Mouse (Mus musculus) MN1 (cell line): ENCODE measurements at regions not wholly inside any gene's neighbourhood (a gene's known extent, or its start where the extent isn't known, plus 50 kb on each side); places are given as distances from the start of the nearest gene placed in this dataset.

Source experiments
- DNase-seq: peaks from one replicate; pipeline ENCODE4 v3.0.0-alpha.2; 2016; ENCODE audit warnings: low spot score

DNA sequence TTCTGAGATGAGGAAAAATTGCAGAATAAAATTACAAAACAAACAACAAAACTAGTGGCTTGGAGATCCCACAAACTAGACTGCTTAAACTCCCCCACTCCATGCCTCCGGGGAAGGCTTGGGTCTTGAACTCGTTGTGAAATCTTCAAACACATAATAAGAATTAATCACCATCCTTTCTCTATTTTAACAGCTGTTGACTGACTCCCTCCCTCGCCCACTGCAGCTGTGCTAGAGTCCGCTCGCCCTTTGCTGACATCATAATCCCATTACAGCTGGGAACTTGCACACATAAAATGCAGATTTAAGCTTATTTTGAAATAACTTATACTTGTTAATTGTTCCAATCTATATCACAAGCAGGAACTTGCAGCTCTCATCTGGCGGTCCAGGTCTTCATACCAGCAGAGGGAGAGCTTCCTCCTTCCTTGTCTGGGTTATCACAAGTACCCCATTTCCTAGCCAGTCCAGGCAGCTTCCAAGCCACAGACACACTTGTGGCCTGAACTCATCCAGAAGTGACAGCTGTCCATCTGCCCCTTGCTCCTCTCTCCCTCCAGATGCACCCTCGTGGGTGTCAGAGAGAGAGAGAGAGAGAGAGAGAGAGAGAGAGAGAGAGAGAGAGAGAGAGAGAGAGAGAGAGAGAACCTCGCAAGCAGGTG lies 332.9 kb upstream of the Mki67 start:
- DNase-seq: no peak

DNA sequence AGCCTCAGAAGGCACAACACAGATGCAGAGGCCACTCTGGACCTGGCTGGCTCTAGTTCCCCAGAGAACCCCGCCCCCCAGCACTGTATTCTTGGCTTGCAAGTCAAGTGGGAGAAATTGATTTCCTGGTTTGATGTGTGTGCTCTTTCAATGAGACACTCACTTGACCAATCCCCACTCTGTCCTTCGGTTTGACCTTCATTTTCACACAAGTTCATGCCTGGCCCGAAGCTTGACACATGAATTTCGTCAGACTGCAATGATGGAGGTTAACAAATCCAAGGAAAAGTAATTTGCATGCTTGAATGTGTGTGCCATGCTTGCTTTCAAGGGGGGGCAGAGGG lies 333.4 kb upstream of the Mki67 start:
- no peak for DNase-seq

DNA sequence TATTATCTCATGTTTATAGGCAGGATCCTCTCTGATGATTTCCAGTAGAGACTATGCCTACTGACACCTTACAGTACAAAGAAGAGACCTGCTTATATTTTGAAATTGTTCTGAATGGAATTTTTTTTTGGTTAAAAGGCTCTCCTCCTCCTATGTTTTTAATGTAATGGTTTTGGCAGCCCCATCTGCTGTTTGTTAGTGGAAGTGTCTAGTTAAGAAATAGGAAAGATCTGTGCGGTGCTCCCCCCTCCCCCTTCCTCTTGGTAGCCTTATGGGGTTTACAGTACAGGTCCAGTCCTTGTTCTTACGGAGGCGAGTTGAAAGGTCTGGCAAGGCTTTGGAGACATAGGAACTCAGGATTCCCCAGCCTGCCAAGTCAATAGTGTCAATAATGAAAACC lies 334.0 kb upstream of the Mki67 start:
- DNase-seq: no peak

DNA sequence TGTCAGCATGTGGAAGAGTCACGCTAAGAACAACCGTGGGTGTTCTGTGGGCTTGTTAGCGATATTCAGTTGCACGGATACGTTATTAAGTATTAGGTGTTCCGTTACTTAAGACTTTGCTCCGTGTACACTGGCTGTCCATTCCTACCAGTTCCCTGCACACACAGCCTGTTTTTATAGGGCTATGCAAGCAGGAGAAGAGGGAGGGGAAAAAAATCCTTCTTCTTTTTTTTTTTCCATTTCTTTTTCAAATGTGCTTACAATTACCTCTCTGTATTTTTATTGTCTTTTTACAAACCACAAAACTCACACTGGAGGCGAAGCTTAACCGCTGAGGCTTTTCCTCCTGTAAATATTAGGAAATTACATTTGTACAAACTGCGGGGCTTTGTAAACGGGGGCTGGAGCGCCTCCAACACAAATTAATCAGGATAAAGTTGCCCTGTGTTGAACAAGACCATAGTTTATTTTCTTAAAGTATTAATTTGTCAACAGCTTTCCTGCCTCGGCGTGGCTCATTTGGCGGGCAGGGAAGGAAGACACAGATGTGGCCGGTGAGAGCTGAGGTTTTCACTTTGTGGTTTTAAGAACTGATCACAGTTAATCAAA lies 340.8 kb upstream of the Mki67 start:
- DNase-seq: no peak

DNA sequence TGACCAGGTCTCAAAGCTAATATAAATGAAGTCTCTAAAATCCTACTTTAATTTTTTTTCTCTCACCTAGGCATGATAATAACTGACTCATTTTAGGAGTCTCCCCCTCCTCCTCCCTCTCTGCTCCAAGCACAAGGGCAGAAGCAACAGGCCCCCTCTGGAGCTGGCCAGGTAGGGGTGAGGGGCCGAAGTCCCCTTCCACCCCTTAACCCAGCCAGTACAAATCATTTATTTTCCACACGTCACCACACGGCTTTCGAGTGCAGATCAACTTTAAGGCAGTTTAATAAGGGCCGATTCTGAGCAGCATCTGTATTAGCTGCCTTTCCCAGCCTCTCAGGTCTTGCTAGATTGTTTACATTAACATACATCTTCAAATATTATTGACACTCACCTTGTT lies 342.2 kb upstream of the Mki67 start:
- DNase-seq: no peak

DNA sequence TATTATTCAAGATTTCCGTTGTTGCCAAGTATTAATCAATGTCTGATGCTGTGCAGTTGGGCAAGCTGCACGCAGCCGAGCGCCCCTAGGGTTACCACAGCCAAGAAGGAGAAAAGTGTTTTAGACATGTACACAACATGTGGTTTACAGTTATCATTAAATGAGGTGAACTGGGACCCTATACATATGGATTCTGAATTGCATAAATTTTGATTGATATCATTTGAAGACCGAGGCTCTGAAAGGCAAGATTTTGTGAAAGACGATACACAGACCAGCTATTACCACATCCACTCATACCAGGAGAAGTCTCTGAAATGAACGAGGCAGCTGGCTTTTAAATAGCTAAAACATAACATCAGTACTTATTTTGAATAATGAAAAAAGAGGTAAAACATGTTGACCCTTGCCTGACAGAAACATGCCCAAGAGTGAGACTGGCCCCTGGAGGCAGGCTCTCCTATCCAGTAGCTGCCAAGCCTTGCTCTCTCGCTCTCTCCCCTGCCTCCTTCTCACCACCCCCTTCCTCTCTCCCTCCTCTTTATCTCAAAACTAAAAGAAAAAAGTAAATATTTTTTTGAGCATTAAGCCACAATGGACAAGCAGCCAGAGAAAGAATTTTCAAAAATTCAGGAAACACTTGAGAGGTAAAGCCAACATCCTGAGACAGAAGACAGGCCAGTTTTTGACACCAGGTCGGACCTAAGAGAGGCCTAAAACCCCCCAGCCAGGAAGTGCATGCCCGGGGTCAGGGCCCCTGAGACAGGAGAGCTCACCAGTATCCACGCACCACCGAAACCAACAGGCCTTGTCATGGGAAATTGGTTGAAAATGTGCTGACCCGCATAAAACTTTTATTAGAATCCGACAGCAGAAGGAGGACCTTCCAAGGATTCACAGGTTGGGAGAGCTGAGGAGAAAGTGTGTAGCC lies 342.9 kb upstream of the Mki67 start:
- DNase-seq: no peak

DNA sequence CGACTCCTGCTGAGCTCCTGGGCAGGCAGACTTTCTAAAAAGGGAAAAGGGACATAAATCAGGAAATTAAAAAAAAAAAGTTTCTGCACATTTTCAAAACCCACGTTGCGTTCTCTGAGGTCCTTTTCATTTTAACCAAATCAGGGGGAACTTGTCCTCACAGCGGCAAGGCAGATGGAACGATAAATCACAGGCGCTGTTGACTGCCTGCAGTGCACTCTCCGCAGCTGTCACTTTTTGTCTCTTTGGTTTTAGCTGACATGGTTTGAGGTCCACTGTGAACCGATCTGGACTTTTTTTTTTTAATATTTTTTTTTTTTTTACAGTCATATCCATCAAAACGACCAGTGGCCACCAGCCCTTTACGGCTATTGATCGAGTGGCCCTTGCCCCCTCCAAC lies 343.7 kb upstream of the Mki67 start:
- no peak for DNase-seq

DNA sequence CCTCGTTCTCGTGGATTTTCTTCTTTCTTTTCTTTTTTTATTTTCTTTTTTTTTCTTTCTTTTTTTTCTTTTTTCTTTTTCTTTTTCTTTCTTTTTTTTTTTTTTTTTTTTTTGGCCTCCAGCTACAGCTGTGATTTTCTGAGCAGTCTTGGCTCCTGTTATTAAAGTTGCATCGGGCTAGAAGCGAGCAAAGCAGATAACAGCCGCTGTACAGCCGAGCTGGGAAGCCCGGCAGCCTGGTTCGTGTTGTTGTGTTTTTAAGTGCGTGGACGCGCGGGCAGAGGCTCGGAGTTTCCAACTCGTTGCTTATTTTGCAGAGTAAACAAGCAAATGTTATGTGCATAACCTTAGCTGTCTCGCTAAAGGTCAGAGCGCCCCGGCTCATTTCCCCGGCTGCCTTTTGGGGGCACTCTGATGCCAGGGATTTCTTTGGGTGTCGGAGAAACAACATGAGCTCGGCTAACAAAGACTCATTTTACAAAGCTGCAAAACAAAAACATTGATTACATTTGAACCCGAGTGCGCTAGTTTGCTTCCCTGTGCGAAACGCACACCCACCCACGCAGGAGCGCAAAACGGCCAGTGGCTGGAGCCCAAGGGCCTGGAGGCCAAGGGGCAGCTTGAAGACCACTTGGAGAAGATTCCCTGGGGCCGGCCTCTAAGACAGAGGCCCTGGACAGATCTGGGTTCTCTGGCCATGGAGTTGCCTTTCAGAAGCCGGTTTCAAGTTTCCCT lies 344.3 kb upstream of the Mki67 start:
- no peak for DNase-seq

DNA sequence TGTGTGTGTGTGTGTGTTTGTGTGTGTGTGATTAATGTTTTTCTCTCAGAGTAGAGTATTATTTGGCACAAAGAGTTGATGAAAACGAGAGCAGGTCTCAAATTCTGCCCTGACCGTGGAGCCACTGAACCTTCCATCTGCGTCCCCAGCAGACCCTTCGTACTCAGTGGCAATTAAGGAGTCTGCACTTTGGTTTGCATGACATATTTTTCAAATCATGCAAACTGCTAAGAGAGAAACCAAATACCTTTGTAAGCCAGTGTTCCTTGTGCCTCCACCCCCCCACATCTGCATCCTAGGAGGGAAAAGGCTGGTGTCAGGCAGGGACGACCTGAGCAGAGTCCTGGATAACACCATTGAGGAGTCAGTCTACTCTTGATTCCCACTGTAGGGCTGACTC lies 346.5 kb upstream of the Mki67 start:
- no peak for DNase-seq

DNA sequence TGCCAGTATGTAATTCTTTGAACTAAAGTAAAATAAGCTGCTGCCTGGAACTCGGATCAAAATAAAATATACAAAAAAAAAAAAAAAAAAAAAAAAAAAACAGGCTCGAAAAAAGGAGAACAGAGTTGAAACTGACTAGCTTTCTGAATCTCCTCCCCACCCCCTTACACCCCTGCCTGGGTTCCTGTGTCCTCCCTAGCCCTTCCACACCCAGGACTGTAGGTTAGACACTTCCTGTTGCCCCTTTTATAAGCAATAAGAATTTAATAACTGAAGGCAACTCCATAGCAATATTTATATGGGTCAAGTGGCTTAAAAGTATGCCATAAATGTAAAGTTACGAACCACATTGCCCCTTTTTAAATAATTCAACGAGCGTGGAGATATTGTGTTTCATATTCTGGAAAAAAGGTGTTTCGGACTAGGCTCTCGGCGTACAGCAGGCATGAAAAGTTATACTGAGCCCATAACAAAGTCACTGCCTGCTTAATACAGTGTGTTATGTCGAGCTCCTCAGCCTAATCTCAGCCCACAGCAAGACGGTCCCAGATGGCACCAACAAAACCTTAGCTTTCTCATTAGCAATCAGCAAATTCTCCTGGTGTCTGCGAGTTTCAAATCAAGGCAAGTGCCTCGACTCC lies 349.0 kb upstream of the Mki67 start:
- no peak for DNase-seq

DNA sequence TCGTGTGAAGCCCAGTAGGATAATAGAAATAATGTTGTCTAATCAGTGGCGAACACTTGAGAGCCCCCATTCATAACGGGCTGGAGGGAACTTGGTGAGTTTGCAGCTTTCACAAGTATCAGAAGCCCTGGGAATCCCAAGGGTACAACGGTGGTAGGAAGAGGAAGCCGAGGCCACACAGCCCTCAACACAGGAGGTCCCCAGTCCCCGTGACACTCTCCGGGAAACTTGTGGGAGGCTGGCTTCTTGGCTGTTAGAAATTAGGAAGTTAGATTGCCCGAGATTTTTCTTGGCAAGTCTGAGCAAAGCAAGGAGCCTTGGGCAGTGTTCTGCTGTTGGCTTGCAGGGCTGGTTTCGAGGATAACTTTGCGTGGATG lies 349.5 kb upstream of the Mki67 start:
- DNase-seq: no peak

DNA sequence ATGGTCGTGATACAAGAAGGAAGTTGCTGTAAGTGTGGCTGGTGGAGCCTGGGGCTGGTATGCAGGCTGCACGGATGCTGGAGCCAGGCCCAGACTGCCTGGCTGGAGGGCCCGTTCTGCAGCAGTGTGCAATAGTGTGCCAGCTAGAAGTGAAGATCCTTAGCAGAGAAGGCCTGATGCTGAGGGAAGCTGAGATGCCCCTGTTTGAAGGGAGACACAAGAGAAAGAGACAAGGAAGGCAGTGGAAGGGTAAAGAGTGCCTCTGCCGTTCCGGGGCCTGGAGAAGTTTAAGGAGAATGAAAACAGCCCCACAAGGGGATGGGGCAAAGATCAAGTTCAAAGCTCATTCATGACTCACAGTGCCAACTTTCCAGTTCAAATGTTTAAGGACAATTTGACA lies 354.7 kb upstream of the Mki67 start:
- no peak for DNase-seq

DNA sequence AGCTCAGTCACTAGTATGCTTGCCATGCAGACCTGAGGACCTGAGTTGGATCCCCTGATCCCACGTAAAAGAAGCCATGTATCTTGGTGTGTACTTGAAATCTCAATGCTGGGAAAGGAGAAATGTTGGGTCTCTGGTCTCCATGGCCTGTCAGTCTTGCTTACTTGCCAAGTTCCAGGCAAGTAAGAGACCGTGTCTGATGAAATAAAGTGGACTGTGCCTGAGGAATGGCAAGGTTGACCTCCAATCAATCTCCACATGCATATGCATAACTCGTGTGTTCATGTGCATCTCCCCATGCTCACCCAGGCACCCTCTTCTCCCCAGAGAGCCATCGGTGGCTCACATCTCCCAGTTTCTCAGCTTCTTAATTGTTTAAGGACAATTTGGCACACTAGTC lies 355.2 kb upstream of the Mki67 start:
- no peak for DNase-seq

DNA sequence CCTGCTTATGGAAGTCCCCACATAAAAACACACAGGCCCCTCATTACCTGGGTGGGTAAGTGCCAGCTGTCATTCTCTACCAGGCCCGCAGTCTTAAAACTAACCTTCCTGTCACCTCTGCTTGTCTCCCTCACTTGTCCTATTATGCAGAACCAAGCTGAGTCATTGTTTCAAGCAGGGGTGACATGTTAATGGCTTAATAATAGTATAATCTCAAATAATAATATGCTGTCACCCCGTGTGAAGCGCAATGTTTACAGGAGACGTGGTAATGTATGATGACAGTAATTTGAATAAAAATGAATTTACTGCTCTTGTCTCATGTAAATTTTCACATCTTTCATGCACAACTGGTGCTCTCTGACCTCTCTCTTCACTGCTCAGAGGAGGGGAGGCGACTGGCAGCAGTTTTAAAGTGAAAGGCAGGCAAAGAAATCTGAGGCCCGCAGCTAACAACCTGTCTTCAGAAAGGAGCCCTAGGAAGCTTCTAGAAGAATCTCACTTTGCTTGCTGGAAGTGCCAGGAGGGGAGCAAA lies 357.2 kb upstream of the Mki67 start:
- no peak for DNase-seq

DNA sequence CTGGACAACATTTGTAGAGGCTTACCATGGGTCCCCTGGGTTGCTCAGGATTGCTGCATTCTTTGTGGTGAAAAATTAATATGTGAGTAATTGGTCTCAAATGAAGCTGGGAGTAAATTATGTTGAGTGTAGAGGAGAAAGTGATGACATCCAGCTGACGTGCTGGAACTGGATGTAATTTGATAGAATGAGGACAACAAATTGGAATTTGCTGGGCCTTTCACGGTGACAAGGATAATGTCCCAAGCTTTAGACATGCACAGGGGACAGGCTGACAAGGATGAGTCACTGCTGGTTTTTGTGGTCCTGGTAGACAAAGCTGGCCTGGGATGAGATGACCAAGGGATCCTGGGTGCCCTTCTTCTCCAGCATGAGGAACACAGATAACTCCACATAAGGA lies 357.9 kb upstream of the Mki67 start:
- DNase-seq: no peak

DNA sequence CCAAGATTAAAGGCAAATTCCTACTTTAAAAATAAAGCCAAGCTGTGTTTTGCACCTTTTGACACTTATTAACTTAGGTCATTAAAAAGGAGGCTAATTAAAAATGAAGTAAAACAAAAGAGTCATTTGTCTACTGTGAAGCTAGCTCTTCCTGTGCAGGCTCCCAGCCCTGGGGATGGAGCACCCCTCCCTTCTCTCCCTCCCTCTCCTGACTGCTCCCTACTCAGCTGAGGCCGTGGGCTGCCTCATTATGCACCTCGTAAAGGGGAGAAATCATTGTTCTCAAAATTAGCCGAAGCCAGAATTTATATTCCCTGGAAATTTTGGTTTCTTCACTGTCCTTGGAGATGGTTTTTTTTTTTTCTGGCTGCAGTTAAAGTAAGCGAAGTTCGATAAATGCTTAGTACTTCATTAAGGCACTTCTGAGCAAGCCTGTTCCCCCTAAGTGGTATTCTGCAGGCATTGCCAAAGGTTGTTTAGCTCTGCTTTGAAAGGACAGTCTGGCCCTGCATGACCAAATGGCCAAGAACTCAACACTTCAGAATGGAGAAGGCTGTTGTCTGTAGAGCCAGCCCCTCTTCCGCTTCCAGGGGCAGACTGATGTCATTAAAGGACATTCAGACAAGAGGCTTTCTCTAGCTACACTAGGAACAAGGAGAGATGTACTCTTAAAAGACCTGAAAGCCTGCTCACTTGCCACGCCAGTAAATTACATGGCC lies 365.5 kb upstream of the Mki67 start:
- no peak for DNase-seq

DNA sequence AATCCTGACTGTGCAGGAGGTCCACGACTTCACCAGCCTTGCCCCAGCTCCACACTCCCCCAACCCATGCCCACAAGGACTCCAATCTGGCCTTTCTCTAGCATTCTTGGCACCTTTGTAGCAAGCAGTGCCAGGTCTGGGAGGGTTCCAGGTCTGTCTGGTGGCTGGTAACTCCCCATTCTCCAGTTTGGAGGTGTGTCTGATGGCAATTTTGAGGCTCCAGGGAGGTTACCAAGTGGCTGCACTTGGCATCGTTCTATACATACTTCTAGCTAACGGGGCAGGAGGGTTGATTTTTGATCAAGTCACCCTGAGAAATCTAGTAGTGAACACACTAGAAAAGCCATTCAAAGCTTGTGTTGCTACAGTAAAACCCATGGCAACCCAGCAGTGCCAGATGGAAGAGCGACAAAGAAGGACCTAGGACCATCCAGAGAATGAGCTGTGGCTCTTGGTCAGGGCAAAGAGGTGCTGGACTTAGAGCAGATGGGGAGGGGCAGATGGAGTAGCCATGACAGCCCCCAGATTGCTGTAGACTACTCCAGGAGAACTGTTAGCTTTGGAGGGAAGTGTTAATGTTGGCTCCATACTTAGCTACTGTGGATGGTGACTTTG lies 366.2 kb upstream of the Mki67 start:
- DNase-seq: no peak

DNA sequence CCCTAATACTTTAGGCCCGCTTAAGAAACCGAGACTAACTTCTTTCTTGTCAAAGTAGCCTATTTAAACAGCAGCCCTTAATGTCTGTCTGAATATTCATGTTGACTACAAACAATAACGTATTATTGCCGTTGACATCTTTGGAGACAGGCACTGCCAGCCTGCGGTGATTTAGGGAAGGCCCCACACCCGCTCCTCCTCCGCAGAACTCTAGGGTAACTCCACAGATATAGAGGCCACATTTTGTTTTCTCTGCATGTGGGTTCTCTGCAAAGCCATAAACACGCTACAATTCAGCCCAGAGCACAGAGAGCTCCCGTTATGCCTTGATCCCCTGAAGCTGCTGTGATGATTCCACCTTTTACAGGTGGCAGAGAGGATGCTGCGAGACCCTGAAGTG lies 366.8 kb upstream of the Mki67 start:
- DNase-seq: no peak

DNA sequence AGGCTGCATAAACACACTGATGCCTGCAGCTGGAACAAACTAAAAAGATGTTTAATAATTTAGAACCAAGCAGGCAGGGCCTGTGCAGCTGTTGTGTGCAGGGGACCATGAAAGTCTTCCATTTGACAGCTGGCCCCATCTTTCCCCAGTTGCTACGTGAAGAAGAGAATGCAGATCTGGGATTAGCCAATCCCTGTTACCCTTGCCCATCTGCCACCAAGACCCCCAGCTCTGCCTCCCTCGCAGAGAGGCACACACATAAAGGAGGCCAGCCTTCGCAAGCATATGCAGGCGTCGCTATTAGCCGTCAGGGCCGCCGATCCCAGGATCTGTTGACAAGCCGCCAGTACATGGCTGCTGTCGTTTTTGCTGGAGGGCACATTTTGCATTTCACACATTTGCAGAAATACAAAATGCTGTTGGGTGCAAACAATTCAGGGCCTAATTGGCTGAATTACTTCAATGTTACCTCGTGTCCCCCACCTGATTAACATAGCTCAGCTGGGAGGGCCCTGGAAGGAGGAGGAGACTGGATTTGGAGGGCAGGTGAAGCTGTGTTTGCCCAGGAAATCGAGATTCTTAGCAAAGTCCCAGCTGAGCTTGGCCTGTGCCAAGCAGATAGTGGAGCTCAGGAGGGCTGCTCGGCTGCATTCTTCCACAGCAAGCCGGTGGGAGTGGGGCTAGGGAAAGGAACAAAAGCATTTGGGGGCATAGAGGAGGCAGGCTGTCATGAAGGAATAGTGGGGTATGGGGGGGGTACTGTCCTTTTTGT lies 367.6 kb upstream of the Mki67 start:
- DNase-seq: no peak

DNA sequence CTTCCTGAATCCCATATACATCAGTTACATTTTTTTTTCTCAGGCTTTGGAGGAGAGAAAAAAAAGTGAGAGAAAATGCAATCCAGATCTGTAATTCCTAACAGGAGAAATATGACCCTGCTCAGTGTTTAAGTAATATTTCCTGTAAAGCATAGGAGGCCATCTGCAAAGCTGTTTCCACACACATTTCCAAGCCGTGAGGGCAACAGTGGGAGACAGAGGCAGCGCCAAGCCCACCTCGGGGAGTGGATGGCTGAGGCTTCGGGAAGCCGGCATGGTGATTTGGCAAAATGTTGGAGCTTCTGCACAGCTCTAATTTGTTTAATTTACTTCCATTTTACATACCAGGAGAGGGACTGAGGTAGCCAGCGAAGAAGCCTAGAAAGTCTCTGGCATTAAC lies 372.6 kb upstream of the Mki67 start:
- DNase-seq: no peak
